Mouse (Mus musculus) CD4-positive, CD25-positive, alpha-beta regulatory T cell, adult 9 weeks (primary cell): ENCODE measurements around the gene Mgat5. TPM values are rescaled to one million over a fixed set of nuclear protein-coding genes. Genes with fewer than 3 reads are reported as not detected.

Experiments used
- polyA plus RNA-seq: library from polyadenylated mRNA; unstranded; fragments of 100-300 nt; shearing (Covaris generic); gene quantifications from one replicate; pipeline ENCODE4 v1.2.1, GENCODE M21; 2017

Mgat5 gene
- polyA plus RNA-seq = 17.6 TPM

GRCm38 (mm10) chr1:127204817-127205485 is at the start of gene Mgat5:
TSS of gene Mgat5 (plus strand) at chr1:127205015.

